Mouse (Mus musculus) thymus, adult 2 months (tissue): ENCODE data around the gene Gm47996. TPM values are rescaled to one million over a fixed set of nuclear protein-coding genes. Genes with fewer than 3 reads are reported as not detected.

Experiments used
- DNase-seq: peaks from one replicate; pipeline ENCODE4 v3.0.0; 2021
- H3K27ac ChIP-seq: fragments of 200-500 bp; 2 replicates; pipeline ENCODE4 v1.5.1; 2012; ENCODE audit warnings: low read length, control low read depth; ENCODE audit not compliant: control insufficient read depth, insufficient read depth
- H3K27me3 ChIP-seq: fragments of 200-500 bp; 2 replicates; pipeline ENCODE4 v1.6.1; 2012; ENCODE audit warnings: mild to moderate bottlenecking, low read length, moderate library complexity, mixed read lengths; ENCODE audit not compliant: control insufficient read depth, insufficient read depth
- H3K36me3 ChIP-seq: fragments of 200-500 bp; 2 replicates; pipeline ENCODE4 v1.6.1; 2012; ENCODE audit warnings: mild to moderate bottlenecking, low read length, moderate library complexity; ENCODE audit not compliant: control insufficient read depth, insufficient read depth
- H3K4me1 ChIP-seq: fragments of 200-500 bp; replicated peaks from 2 replicates; pipeline ENCODE4 v1.6.1; 2012; ENCODE audit warnings: low read length; ENCODE audit not compliant: control insufficient read depth, insufficient read depth
- H3K4me3 ChIP-seq: fragments of 200-500 bp; 2 replicates; pipeline ENCODE4 v1.5.1; 2012; ENCODE audit warnings: mild to moderate bottlenecking, low read length, control low read depth, moderate library complexity; ENCODE audit not compliant: control insufficient read depth, insufficient read depth
- CTCF ChIP-seq: fragments of 200-500 bp; IDR thresholded peaks from 2 replicates; pipeline ENCODE4 v1.5.1; 2012; ENCODE audit warnings: mild to moderate bottlenecking, control low read depth, low read length, moderate library complexity, borderline replicate concordance; ENCODE audit not compliant: control insufficient read depth, poor library complexity, insufficient read depth; ENCODE audit errors: extremely low read depth
- POLR2A ChIP-seq: fragments of 200-500 bp; IDR thresholded peaks from 2 replicates; pipeline ENCODE4 v1.6.1; 2012; ENCODE audit warnings: mild to moderate bottlenecking, low read length, control low read depth, moderate library complexity; ENCODE audit not compliant: control insufficient read depth, poor library complexity, insufficient read depth; ENCODE audit errors: extremely low read depth
- WGBS: fragments of 180-500 bp; shearing (Covaris S2); methylation state at CpG from one replicate; pipeline ENCODE4 v1.1.7; 2018; 5-methylcytosine and 5-hydroxymethylcytosine counted together
- polyA plus RNA-seq: library from polyadenylated mRNA; depleted of rRNA; stranded (reverse); fragments of >200 nt; gene quantifications from 2 replicates; pipeline ENCODE4 v1.2.3, GENCODE M21; 2012

Gm47996 gene
- polyA plus RNA-seq, 1 experiment = not detected

DNA sequence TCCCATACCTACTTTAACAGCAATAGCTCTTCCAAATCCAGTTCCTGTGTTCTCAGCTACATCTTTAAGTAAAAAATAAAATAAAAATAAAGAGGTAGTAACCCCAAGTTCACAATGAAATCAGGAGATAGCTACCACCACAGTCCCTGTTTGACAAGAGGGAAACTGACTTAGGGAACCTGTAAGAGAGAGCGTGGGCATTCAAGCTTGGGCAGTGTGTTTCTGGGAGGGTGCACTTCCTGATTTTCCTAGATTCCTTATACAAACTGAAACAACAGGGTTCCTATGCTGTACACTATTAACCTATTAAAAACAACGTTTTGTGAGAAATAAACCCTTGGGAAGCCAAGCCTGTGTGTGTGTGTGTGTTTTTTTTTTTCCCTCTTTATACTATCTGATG lies 4.9 kb downstream of the Gm47996 start:
- no peaks in the 10 kb centered on the region for H3K36me3 ChIP-seq
- no peak overlapping the region for H3K4me3 ChIP-seq
- H3K27ac ChIP-seq = no peak overlapping the region
- TF ChIP-seq CTCF = no peak
- H3K27me3 ChIP-seq = no peaks in the 10 kb centered on the region
- 43% methylated on average over 2 of the region's 2 CpGs for WGBS
- 0 out of 2 replicates have a peak, but pooled peaks cover 3% of the 10 kb centered on the region for H3K4me1 ChIP-seq
- no peak for DNase-seq

DNA sequence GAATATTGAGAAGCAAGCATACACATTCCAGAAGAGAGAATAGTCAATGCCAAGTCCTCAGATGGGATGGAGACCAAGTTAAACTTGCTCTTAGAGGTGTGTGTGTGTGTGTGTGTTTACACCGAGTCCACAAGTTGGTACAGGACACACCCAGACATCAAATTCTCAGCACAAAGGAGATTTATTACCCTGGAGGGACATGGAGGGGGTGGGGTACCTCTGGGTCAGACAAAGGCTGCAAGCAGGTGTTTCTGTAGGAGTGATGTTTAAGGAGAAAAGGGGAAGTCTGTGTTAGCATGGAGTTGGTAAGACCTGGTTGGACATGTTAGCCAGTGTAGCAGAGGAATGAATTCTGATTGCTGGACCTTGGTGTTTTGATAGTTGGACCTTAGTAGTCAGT lies 6.1 kb downstream of the Gm47996 start:
- no peak overlapping the region for H3K27ac ChIP-seq
- no peak overlapping the region for H3K4me3 ChIP-seq
- DNase-seq = no peak
- H3K36me3 ChIP-seq = no peaks in the 10 kb centered on the region
- 0 out of 2 replicates have a peak, but pooled peaks cover 3% of the 10 kb centered on the region for H3K4me1 ChIP-seq
- no peak for TF ChIP-seq CTCF
- H3K27me3 ChIP-seq = no peaks in the 10 kb centered on the region
- WGBS = 10% methylated on average over 1 of the region's 1 CpGs

DNA sequence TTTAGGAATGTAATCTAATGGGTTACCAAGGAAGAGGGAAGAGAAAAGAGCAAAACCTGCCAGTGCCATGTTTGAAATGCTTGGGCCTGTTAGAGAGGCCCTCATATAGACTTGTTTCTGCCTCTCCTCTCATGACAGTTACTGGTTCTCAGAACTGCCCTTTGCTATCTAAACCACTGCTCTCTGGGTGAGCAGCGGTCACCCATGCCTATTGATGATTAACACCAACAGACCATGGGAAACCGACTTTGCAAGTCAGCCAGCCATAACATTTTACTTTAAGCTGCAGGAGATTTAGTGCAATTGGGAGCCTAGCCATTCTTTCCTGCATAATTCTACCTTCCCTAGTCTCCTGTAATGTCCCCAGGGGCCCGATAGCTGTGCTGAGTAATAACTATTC lies 6.5 kb downstream of the Gm47996 start:
- 0 out of 2 replicates have a peak, but pooled peaks cover 3% of the 10 kb centered on the region for H3K4me1 ChIP-seq
- TF ChIP-seq CTCF = no peak
- TF ChIP-seq POLR2A = no peak
- no peaks in the 10 kb centered on the region for H3K36me3 ChIP-seq
- 83% methylated on average over 3 of the region's 3 CpGs for WGBS
- no peak overlapping the region for H3K27ac ChIP-seq
- no peaks in the 10 kb centered on the region for H3K27me3 ChIP-seq
- no peak for DNase-seq
- no peak overlapping the region for H3K4me3 ChIP-seq

DNA sequence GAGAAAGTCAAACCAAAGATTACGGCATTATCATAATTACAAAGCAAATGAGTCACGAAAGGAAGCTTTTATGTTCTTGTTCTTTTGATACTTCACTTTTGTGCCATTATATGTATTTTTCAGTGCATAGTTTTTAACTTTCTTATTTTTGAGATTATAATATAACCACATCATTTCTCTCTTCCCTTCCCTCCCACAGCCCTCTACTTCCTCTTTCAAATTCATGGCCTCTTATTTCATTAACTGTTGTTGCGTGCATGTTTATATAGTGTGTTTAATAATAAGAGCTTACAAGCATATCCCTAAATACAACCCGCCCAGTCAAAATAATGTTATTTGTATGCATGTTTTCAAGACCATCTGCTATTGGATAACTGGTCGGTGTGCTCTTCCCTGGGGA lies 9.1 kb downstream of the Gm47996 start:
- H3K4me1 ChIP-seq = 0 out of 2 replicates have a peak, but pooled peaks cover 3% of the 10 kb centered on the region
- no peak overlapping the region for H3K27ac ChIP-seq
- H3K27me3 ChIP-seq = no peaks in the 10 kb centered on the region
- TF ChIP-seq POLR2A = no peak
- no peak for TF ChIP-seq CTCF
- no peak overlapping the region for H3K4me3 ChIP-seq
- no peak for DNase-seq
- H3K36me3 ChIP-seq = no peaks in the 10 kb centered on the region
- 82% methylated on average over 5 of the region's 5 CpGs for WGBS

DNA sequence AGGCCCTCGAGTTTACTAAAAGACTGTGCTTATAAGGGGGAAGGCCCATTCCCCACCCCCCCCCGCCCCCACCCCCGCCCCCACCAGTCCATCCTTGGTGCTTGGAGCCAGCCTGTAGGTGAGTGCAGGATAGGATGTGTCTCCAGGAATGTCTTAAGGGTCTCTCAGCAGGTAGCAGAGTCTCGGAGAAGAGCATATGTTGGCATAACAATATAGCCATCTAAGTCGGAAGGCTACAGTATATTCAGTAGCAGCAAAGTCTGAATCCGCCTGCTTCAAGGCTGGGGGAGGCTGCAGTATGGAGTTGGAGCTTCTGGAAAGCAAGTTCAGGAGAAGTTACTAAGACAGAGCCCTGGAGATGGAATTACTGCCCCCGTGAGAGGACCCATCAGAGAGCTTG lies 10.2 kb downstream of the Gm47996 start:
- H3K36me3 ChIP-seq = no peaks in the 10 kb centered on the region
- 94% methylated on average over 7 of the region's 7 CpGs for WGBS
- H3K27me3 ChIP-seq = no peaks in the 10 kb centered on the region
- H3K4me1 ChIP-seq = 0 out of 2 replicates have a peak, but pooled peaks cover 3% of the 10 kb centered on the region
- H3K27ac ChIP-seq = no peak overlapping the region
- TF ChIP-seq POLR2A = no peak
- TF ChIP-seq CTCF = no peak
- no peak for DNase-seq
- H3K4me3 ChIP-seq = no peak overlapping the region

DNA sequence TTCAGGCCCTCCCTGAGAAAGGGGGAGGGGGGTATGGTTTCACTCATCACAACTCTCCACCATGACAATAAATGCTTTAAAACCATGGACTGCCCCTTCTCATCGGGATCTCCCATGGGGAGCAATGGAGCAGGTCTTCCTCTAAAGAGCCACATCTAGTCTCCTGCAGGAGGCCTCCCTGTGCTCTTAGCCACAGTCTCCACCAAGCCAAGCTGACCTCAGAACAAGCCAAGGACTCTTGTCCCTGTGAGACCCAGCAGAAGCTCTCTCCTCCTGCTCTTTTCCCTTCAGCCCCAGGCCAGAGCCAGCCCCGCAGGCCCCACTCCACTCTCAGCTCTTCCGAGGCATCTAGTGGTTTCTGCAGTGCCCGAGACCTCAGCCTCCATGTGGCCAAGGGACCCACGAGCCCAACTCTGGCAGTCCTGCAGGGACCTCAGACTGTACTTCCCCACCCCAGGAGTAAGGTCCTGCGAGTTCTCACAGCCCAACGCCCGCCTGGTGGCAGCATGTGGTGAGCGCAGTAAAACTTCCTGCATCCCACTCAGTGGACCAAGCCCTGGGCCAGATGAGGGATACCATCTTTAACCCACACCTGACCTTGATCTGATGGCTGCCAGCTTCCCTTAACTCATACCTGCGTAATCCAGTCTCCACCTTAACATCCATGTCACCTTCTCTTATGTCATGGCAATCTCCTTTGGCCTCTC lies 12.8 kb downstream of the Gm47996 start:
- no peak for DNase-seq
- Histone ChIP-seq H3K4me1 (no peaks in the 10 kb centered on the region), H3K27me3 (no peaks in the 10 kb centered on the region), H3K4me3 (no peak overlapping the region), H3K36me3 (no peaks in the 10 kb centered on the region), H3K27ac (no peak overlapping the region)
- TF ChIP-seq POLR2A (no peak), CTCF (no peak)
- WGBS = 85% methylated on average over 10 of the region's 10 CpGs

DNA sequence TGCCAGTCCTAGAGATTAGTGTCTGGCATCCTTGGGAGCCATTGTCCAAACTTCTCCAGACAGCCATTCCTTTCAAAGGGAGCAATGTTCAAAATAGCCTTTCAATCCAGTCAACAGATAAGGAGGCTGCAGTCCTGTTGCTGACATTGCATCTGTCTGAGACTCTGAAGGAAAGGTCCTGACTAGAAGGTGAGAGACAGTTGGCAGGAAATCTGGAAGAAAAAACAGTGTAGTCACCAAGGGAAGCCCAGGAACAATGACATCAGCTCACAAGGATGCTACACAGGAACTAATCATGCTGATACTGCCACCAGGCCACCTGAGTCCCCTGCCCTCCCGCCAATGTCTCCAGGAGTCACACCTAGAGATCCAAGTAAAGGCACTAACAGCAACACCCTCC lies 13.4 kb downstream of the Gm47996 start:
- Histone ChIP-seq H3K36me3 (no peaks in the 10 kb centered on the region), H3K27me3 (no peaks in the 10 kb centered on the region), H3K4me3 (no peak overlapping the region), H3K4me1 (no peaks in the 10 kb centered on the region), H3K27ac (no peak overlapping the region)
- no peak for DNase-seq
- WGBS = 88% methylated on average over 1 of the region's 1 CpGs
- TF ChIP-seq POLR2A (no peak), CTCF (no peak)
